Mouse (Mus musculus) ES-E14 (cell line): ENCODE measurements at regions not wholly inside any gene's neighbourhood (a gene's known extent, or its start where the extent isn't known, plus 50 kb on each side); places are given as distances from the start of the nearest gene placed in this dataset.

Experiments
- CHD2 ChIP-seq: IDR thresholded peaks from 2 replicates; pipeline ENCODE4 v1.6.1; 2014; ENCODE audit warnings: mild to moderate bottlenecking, low read depth, low read length, inconsistent platforms
- HCFC1 ChIP-seq: IDR thresholded peaks from 2 replicates; pipeline ENCODE4 v1.6.1; 2012; ENCODE audit warnings: low read length, inconsistent platforms, borderline replicate concordance; ENCODE audit not compliant: insufficient read depth

DNA sequence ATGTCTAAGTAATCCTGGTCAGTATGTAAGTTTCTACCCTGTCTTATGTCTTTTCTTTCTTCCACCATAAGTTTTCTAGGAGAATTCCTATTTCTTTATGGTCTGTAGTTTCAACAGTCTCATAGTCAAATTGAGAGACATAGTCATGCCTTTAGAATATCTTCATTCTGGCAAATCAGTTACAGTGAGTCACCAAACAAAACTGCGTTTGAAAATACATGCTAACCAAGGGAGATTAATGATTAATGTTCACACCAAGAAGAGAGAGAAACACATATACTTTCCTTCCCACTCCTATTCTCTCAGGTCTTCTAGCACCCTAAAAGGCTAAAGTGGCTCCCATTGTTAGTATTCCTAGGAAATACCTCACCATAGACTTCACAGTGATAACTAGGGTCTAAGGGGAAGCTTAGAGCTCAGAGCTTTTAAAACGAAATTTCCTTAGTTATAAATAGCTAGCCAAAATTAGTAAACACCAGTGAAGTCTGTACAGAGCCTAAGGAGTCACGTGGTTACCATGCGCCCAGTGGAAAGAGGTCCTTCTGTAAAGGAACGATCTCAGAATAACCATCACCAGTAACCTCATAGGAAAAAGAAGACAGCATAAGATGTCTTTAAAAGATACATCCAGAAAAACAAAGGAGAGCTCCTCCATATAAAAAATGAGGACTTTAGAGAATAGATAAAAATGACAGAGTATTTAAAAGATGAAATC lies 281.8 kb upstream of the Htr2a start:
- TF ChIP-seq HCFC1: no peak
- TF ChIP-seq CHD2: no peak
